Mouse (Mus musculus) lung, postnatal 0 days (tissue): ENCODE data around the gene Abcc2.

Experiments used
- CTCF ChIP-seq: IDR thresholded peaks from 2 replicates; pipeline ENCODE4 v1.5.1; 2016; ENCODE audit warnings: antibody characterized with exemption, mild to moderate bottlenecking
- EP300 ChIP-seq: IDR thresholded peaks from 2 replicates; pipeline ENCODE4 v1.6.1; 2016; ENCODE audit warnings: antibody characterized with exemption, mild to moderate bottlenecking, control low read depth

GRCm38 (mm10) chr19:43789817-43790216 is 7.8 kb downstream of the Abcc2 start:
- no peak for TF ChIP-seq CTCF
- TF ChIP-seq EP300: no peak
